Mouse (Mus musculus) CH12.LX (cell line): ENCODE data around the gene Endod1. TPM values are rescaled to one million over a fixed set of nuclear protein-coding genes. Genes with fewer than 3 reads are reported as not detected.

ENCODE experiments used
- DNase-seq: peaks from one replicate; pipeline ENCODE4 v3.0.0-alpha.2; 2013; ENCODE audit errors: extremely low read depth
- H3K27ac ChIP-seq: 2 replicates; pipeline ENCODE4 v1.5.1; 2012; ENCODE audit warnings: low read depth, mild to moderate bottlenecking, control low read depth, moderate library complexity; ENCODE audit not compliant: insufficient read depth
- H3K27me3 ChIP-seq: replicated peaks from 2 replicates; pipeline ENCODE3; 2012; ENCODE audit warnings: inconsistent platforms
- H3K36me3 ChIP-seq, 2 experiments: replicated peaks in 1 of 2; 2 replicates each; pipeline versions ENCODE3 to v1.6.1; 2012; ENCODE audit warnings: inconsistent platforms in 1 of 2, low read length in 1 of 2, mild to moderate bottlenecking in 1 of 2, mixed read lengths in 1 of 2, moderate library complexity in 1 of 2; ENCODE audit not compliant: control insufficient read depth in 1 of 2, insufficient read depth in 1 of 2
- H3K4me1 ChIP-seq, 2 experiments: 2 replicates each; pipeline ENCODE4 v1.6.1; 2012; ENCODE audit warnings: inconsistent platforms in 1 of 2, moderate library complexity in 1 of 2; ENCODE audit not compliant: insufficient read depth in 2 of 2, control insufficient read depth in 1 of 2
- H3K4me2 ChIP-seq: 2 replicates; pipeline ENCODE4 v1.6.1; 2012; ENCODE audit warnings: low read depth, mild to moderate bottlenecking, control low read depth; ENCODE audit not compliant: poor library complexity, insufficient read depth, severe bottlenecking
- H3K4me3 ChIP-seq, 3 experiments: fragments of 150-350 bp in 1 of 3; sonication (generic) in 1 of 3; replicated peaks in 1 of 3; 2 replicates each; pipeline versions ENCODE3 to v1.5.1; 2011 to 2012; ENCODE audit warnings: low read depth in 2 of 3, low read length in 2 of 3, mild to moderate bottlenecking in 2 of 3, moderate library complexity in 2 of 3, control low read depth in 1 of 3, improper control_type of control experiment in 1 of 3, inconsistent platforms in 1 of 3, mixed read lengths in 1 of 3; ENCODE audit not compliant: poor library complexity in 1 of 3
- H3K79me2 ChIP-seq: replicated peaks from 2 replicates; pipeline ENCODE4 v1.6.1; 2012; ENCODE audit warnings: mild to moderate bottlenecking, moderate library complexity; ENCODE audit not compliant: control insufficient read depth, poor library complexity, insufficient read depth, severe bottlenecking; ENCODE audit errors: extremely low read depth
- H3K9ac ChIP-seq: 2 replicates; pipeline ENCODE4 v1.6.1; 2012; ENCODE audit warnings: low read depth, mild to moderate bottlenecking, control low read depth, moderate library complexity; ENCODE audit not compliant: insufficient read depth
- H3K9me3 ChIP-seq: replicated peaks from 2 replicates; pipeline ENCODE3; 2012; ENCODE audit warnings: low read length, inconsistent platforms, mixed read lengths
- CHD2 ChIP-seq: IDR thresholded peaks from 2 replicates; pipeline ENCODE4 v1.6.1; 2011; ENCODE audit warnings: low read length, improper control_type of control experiment
- GABPA ChIP-seq: IDR thresholded peaks from 2 replicates; pipeline ENCODE4 v1.6.1; 2012; ENCODE audit warnings: low read depth, low read length, improper control_type of control experiment, inconsistent platforms; ENCODE audit not compliant: insufficient replicate concordance
- JUN ChIP-seq: IDR thresholded peaks from 2 replicates; pipeline ENCODE4 v1.6.1; 2011; ENCODE audit warnings: low read depth, mild to moderate bottlenecking, low read length, improper control_type of control experiment, moderate library complexity; ENCODE audit not compliant: insufficient read depth
- JUND ChIP-seq: conservative IDR thresholded peaks from 2 replicates; pipeline ENCODE4 v1.6.1; 2011; ENCODE audit warnings: low read depth, low read length, improper control_type of control experiment
- KAT2A ChIP-seq: IDR thresholded peaks from 2 replicates; pipeline ENCODE4 v1.6.1; 2012; ENCODE audit warnings: low read length, improper control_type of control experiment, inconsistent platforms; ENCODE audit not compliant: insufficient replicate concordance
- MAFK ChIP-seq: IDR thresholded peaks from 2 replicates; pipeline ENCODE4 v1.6.1; 2011; ENCODE audit warnings: low read length, improper control_type of control experiment; ENCODE audit not compliant: insufficient replicate concordance
- MAX ChIP-seq: IDR thresholded peaks from 2 replicates; pipeline ENCODE4 v1.6.1; 2011; ENCODE audit warnings: low read length, improper control_type of control experiment
- UBTF ChIP-seq: IDR thresholded peaks from 2 replicates; pipeline ENCODE4 v1.6.1; 2012; ENCODE audit warnings: low read depth, mild to moderate bottlenecking, inconsistent platforms, low read length, improper control_type of control experiment, moderate library complexity
- ZKSCAN1 ChIP-seq: IDR thresholded peaks from 2 replicates; pipeline ENCODE4 v1.6.1; 2012; ENCODE audit warnings: low read depth, inconsistent platforms, low read length, improper control_type of control experiment, borderline replicate concordance
- dilution Hi-C: fragments of 300-500 bp; cut with MboI; formaldehyde crosslinking; loops from 2 replicates; pipeline ENCODE4 v1.14.3; 2020; ENCODE audit warnings: low sequenced_read_pairs; ENCODE audit not compliant: extremely low pct_unique_long_range_greater_than_20kb, extremely low pct_ligation_motif_present
- in situ Hi-C: fragments of 300-500 bp; cut with MboI; formaldehyde crosslinking; loops from 3 replicates; pipeline ENCODE4 v1.14.3; 2019; ENCODE audit warnings: low sequenced_read_pairs, low pct_ligation_motif_present, low pct_unique_long_range_greater_than_20kb, mixed read lengths
- polyA plus RNA-seq: library from polyadenylated mRNA; unstranded; fragments of >175 nt; gene quantifications from 2 replicates; pipeline ENCODE4 v1.2.1, GENCODE M21; 2012; ENCODE audit warnings: low read depth; ENCODE audit not compliant: insufficient read length
- total RNA-seq, 2 experiments: library from RNA; depleted of rRNA; stranded (reverse); fragments of 300-350 nt in 1 of 2; fragments of >200 nt in 1 of 2; gene quantifications; 2 replicates each; pipeline ENCODE4 v1.2.3; 2012 to 2014

Endod1 gene
- total and polyA plus RNA-seq, 3 experiments = 1.6 to 4.6 (median 3.0) TPM

DNA sequence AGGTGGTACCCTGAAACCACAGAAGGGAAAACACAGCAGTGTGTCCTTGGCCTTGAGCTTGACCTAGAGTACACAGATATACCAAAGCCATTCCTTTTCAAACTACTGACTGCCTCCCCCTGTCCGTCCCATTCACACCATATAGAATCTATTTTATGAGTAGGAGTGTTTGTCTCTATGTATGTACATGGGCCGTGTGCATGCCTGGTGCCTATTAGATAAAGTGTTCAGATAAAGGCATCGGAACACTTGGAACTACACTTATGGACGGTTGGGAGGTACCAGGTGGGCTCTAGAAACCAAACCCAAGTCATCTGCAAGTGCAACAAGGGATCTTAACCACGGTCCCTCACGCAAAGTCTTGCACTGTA is 16.1 kb upstream of the Endod1 start:
- H3K27me3 ChIP-seq = no peaks in the 10 kb centered on the region
- no peaks in the 10 kb centered on the region for H3K79me2 ChIP-seq
- no peaks in the 10 kb centered on the region for H3K4me1 ChIP-seq
- TF ChIP-seq GABPA = no peak
- TF ChIP-seq, all 38 proteins: peak for 0
- in situ Hi-C loops (no loop called here), dilution Hi-C loops (no loop called here)
- H3K9me3 ChIP-seq = no peaks in the 10 kb centered on the region
- no peaks in the 10 kb centered on the region for H3K36me3 ChIP-seq
- no peak for DNase-seq
- no peak overlapping the region for H3K4me3 ChIP-seq
- H3K4me2 ChIP-seq = no peak overlapping the region
- H3K9ac ChIP-seq = no peak overlapping the region
- H3K27ac ChIP-seq = no peak overlapping the region

GRCm38 (mm10) chr9:14396819-14397448 is 15.6 kb upstream of the Endod1 start:
- no peaks in the 10 kb centered on the region for H3K27me3 ChIP-seq
- no peaks in the 10 kb centered on the region for H3K79me2 ChIP-seq
- H3K9me3 ChIP-seq = no peaks in the 10 kb centered on the region
- no peak overlapping the region for H3K4me3 ChIP-seq
- DNase-seq = no peak
- in situ Hi-C loops (no loop called here), dilution Hi-C loops (no loop called here)
- H3K27ac ChIP-seq = no peak overlapping the region
- TF ChIP-seq GABPA (no peak), ZKSCAN1 (no peak), UBTF (no peak), JUN (no peak), CHD2 (no peak), KAT2A (no peak), MAX (no peak), JUND (no peak)
- H3K36me3 ChIP-seq = no peaks in the 10 kb centered on the region
- H3K4me1 ChIP-seq = peaks cover 0 to under 1% of the 10 kb centered on the region in 2 experiments; a peak in 1 of 4 replicates
- H3K9ac ChIP-seq = no peak overlapping the region
- no peak overlapping the region for H3K4me2 ChIP-seq

GRCm38 (mm10) chr9:14396096-14396495 is 14.8 kb upstream of the Endod1 start:
- DNase-seq = no peak
- Histone ChIP-seq H3K27ac (no peak overlapping the region), H3K36me3 (no peaks in the 10 kb centered on the region), H3K9me3 (no peaks in the 10 kb centered on the region), H3K79me2 (no peaks in the 10 kb centered on the region), H3K4me2 (no peak overlapping the region), H3K4me1 (peaks cover 0 to 3% of the 10 kb centered on the region in 2 experiments; a peak in 1 of 4 replicates), H3K9ac (no peak overlapping the region), H3K4me3 (no peak overlapping the region), H3K27me3 (no peaks in the 10 kb centered on the region)
- TF ChIP-seq ZKSCAN1 (no peak), CHD2 (no peak), MAFK (no peak), KAT2A (no peak)
- in situ Hi-C loops (no loop called here), dilution Hi-C loops (no loop called here)
